Mouse (Mus musculus) heart, adult 2 months (tissue): ENCODE measurements around the gene Myo10. TPM values are rescaled to one million over a fixed set of nuclear protein-coding genes. Genes with fewer than 3 reads are reported as not detected.

ENCODE experiments used
- DNase-seq, 2 experiments: peaks; one replicate each; pipeline ENCODE4 v3.0.0; 2021
- H3K27ac ChIP-seq: fragments of 200-600 bp; 2 replicates; pipeline ENCODE4 v1.8.1; 2022
- H3K27me3 ChIP-seq: fragments of 200-500 bp; 2 replicates; pipeline ENCODE4 v1.6.1; 2012; ENCODE audit warnings: mild to moderate bottlenecking, low read length, inconsistent platforms, mixed read lengths; ENCODE audit not compliant: control insufficient read depth, insufficient read depth
- H3K36me3 ChIP-seq: fragments of 200-500 bp; 2 replicates; pipeline ENCODE4 v1.6.1; 2012; ENCODE audit warnings: low read length, inconsistent platforms; ENCODE audit not compliant: control insufficient read depth, insufficient read depth
- H3K4me1 ChIP-seq: fragments of 200-500 bp; 2 replicates; pipeline ENCODE4 v1.6.1; 2011; ENCODE audit warnings: low read length; ENCODE audit not compliant: control insufficient read depth, insufficient read depth
- H3K4me3 ChIP-seq: fragments of 200-600 bp; 2 replicates; pipeline ENCODE4 v1.8.1; 2022
- H3K79me2 ChIP-seq: fragments of 200-500 bp; replicated peaks from 2 replicates; pipeline ENCODE4 v1.6.1; 2012; ENCODE audit warnings: mild to moderate bottlenecking, inconsistent platforms, low read length, moderate library complexity, mixed read lengths; ENCODE audit not compliant: control insufficient read depth, insufficient read depth
- H3K9ac ChIP-seq: fragments of 200-500 bp; 2 replicates; pipeline ENCODE4 v1.6.1; 2012; ENCODE audit warnings: low read depth, mild to moderate bottlenecking, control low read depth, inconsistent platforms, low read length, mixed read lengths
- CTCF ChIP-seq: fragments of 200-600 bp; IDR thresholded peaks from 2 replicates; pipeline ENCODE4 v1.8.1; 2022; ENCODE audit warnings: antibody characterized with exemption, mild to moderate bottlenecking, moderate library complexity
- EP300 ChIP-seq: fragments of 200-500 bp; IDR thresholded peaks from 2 replicates; pipeline ENCODE4 v1.6.1; 2011; ENCODE audit warnings: low read depth, low read length, control low read depth; ENCODE audit not compliant: insufficient read depth
- POLR2A ChIP-seq: fragments of 200-500 bp; IDR thresholded peaks from 2 replicates; pipeline ENCODE4 v1.6.1; 2011; ENCODE audit warnings: mild to moderate bottlenecking, low read depth, low read length, control low read depth; ENCODE audit not compliant: insufficient read depth
- WGBS: fragments of 180-500 bp; shearing (Covaris S2); methylation state at CpG from one replicate; pipeline ENCODE4 v1.1.7; 2018; 5-methylcytosine and 5-hydroxymethylcytosine counted together
- intact Hi-C: fragments of 180-260 bp; cut with DNase I; formaldehyde crosslinking; loops from one replicate; pipeline ENCODE4 v1.15.1; 2025
- polyA plus RNA-seq: library from polyadenylated mRNA; depleted of rRNA; stranded (reverse); fragments of >200 nt; gene quantifications from 2 replicates; pipeline ENCODE4 v1.2.3, GENCODE M21; 2012
- total RNA-seq, 2 experiments: library from RNA; stranded (reverse); gene quantifications; 2 replicates each; pipeline ENCODE4 v1.2.3; 2021

Gene Myo10
- total and polyA plus RNA-seq, 3 experiments, result 26.6 to 67.9 (median 63.7) TPM

- H3K79me2 ChIP-seq, result no peaks in the 10 kb centered on the region
- no peak for DNase-seq
- H3K4me3 ChIP-seq, result no peak overlapping the region
- no peaks in the 10 kb centered on the region for H3K4me1 ChIP-seq
- WGBS, result 34% methylated on average over 6 of the region's 6 CpGs
- no peaks in the 10 kb centered on the region for H3K36me3 ChIP-seq
- no peak overlapping the region for H3K9ac ChIP-seq
- intact Hi-C loops, result no loop called here
- TF ChIP-seq CTCF (no peak), POLR2A (no peak), EP300 (no peak)
- H3K27ac ChIP-seq, result no peak overlapping the region
- no peaks in the 10 kb centered on the region for H3K27me3 ChIP-seq
Observed at GRCm38 (mm10) chr15:25603286-25603685, 19.0 kb upstream of the Myo10 start.

GRCm38 (mm10) chr15:25604231-25604630, 18.1 kb upstream of the Myo10 start:
- no peak for DNase-seq
- no peak overlapping the region for H3K4me3 ChIP-seq
- H3K27me3 ChIP-seq, result no peaks in the 10 kb centered on the region
- intact Hi-C loops, result no loop called here
- 69% methylated on average over 1 of the region's 1 CpGs for WGBS
- TF ChIP-seq POLR2A (no peak), EP300 (no peak)
- no peak overlapping the region for H3K9ac ChIP-seq
- no peaks in the 10 kb centered on the region for H3K79me2 ChIP-seq
- no peaks in the 10 kb centered on the region for H3K4me1 ChIP-seq
- no peaks in the 10 kb centered on the region for H3K36me3 ChIP-seq
- H3K27ac ChIP-seq, result no peak overlapping the region

- Histone ChIP-seq H3K9ac (no peak overlapping the region), H3K79me2 (no peaks in the 10 kb centered on the region), H3K36me3 (no peaks in the 10 kb centered on the region), H3K4me1 (no peaks in the 10 kb centered on the region), H3K27ac (no peak overlapping the region), H3K4me3 (no peak overlapping the region), H3K27me3 (no peaks in the 10 kb centered on the region)
- 84% methylated on average over 4 of the region's 4 CpGs for WGBS
- intact Hi-C loops, result no loop called here
- TF ChIP-seq POLR2A (no peak), EP300 (no peak), CTCF (no peak)
- no peak for DNase-seq
Observed at GRCm38 (mm10) chr15:25605376-25605775, 16.9 kb upstream of the Myo10 start.

DNA sequence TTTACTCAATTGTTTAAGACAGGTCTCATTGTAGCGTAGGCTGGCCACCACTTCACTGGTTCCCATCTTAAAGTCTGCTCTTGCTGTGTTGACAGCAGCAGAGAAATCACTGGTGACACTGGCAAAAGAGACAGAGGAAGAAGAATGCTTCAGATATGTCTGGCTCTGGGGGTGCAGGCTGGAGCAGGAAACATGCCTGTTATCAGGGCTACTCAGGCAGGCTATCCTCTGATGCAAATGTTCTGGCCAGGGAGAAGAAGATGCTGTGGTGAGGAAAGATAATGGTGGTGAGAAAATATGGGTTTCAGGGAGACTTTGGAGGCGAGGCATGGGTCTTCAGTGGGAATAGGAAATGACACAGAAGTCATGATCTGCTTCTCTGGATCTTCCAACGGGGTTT, 13.6 kb upstream of the Myo10 start:
- intact Hi-C loops, result no loop called here
- Histone ChIP-seq H3K4me3 (no peak overlapping the region), H3K27ac (no peak overlapping the region), H3K79me2 (no peaks in the 10 kb centered on the region), H3K36me3 (no peaks in the 10 kb centered on the region), H3K4me1 (no peaks in the 10 kb centered on the region), H3K9ac (no peak overlapping the region), H3K27me3 (no peaks in the 10 kb centered on the region)
- no peak for DNase-seq
- no peak for TF ChIP-seq CTCF
- TF ChIP-seq EP300, result no peak
- TF ChIP-seq POLR2A, result no peak
- 38% methylated on average over 3 of the region's 3 CpGs for WGBS

GRCm38 (mm10) chr15:25609253-25609652, 13.1 kb upstream of the Myo10 start:
- intact Hi-C loops, result no loop called here
- no peak for DNase-seq
- Histone ChIP-seq H3K27me3 (no peaks in the 10 kb centered on the region), H3K9ac (no peak overlapping the region), H3K4me3 (no peak overlapping the region), H3K36me3 (no peaks in the 10 kb centered on the region), H3K79me2 (no peaks in the 10 kb centered on the region), H3K4me1 (no peaks in the 10 kb centered on the region), H3K27ac (no peak overlapping the region)
- TF ChIP-seq EP300 (no peak), CTCF (no peak), POLR2A (no peak)
- 30% methylated on average over 10 of the region's 10 CpGs for WGBS

DNA sequence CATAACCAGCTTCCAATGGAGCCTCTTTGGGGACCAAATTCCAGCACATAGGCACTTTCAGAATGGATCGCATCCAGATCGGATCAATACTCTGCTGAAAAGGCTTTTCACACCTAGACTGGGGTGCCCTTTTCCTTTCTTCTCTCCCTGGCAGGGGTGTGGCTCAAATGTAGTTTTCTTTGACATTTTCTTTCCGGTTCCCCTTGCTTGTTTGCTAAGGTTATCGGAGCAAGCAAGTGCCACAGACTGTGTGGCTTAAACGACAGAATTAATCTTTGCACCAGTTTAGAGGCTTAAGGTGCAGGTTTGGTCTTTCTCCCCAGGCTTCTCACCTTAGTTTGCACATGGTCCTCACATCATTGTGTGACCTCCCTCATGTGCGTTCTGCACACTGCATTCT, 11.1 kb upstream of the Myo10 start:
- intact Hi-C loops, result no loop called here
- no peak for DNase-seq

More for the DNA sequence above, 11.1 kb upstream of the Myo10 start:
- H3K36me3 ChIP-seq, result no peaks in the 10 kb centered on the region
- H3K4me1 ChIP-seq, result no peaks in the 10 kb centered on the region
- WGBS, result 65% methylated on average over 6 of the region's 6 CpGs
- no peaks in the 10 kb centered on the region for H3K27me3 ChIP-seq
- TF ChIP-seq EP300, result no peak
- TF ChIP-seq POLR2A, result no peak
- no peak for TF ChIP-seq CTCF
- H3K9ac ChIP-seq, result no peak overlapping the region
- H3K4me3 ChIP-seq, result no peak overlapping the region
- H3K79me2 ChIP-seq, result no peaks in the 10 kb centered on the region
- H3K27ac ChIP-seq, result no peak overlapping the region
